Mouse (Mus musculus) inflammation-experienced regulatory T-cells (primary cell): Measurements from ENCODE around the gene Lzic. TPM values are rescaled to one million over a fixed set of nuclear protein-coding genes. Genes with fewer than 3 reads are reported as not detected.

ENCODE experiments used
- polyA plus RNA-seq, 2 experiments: library from polyadenylated mRNA; unstranded; fragments of 100-300 nt; shearing (Covaris generic); gene quantifications; one replicate each; pipeline ENCODE4 v1.2.1; 2017

Lzic gene
- polyA plus RNA-seq = 10 to 100 TPM; 31.3 to 33.8 TPM

DNA sequence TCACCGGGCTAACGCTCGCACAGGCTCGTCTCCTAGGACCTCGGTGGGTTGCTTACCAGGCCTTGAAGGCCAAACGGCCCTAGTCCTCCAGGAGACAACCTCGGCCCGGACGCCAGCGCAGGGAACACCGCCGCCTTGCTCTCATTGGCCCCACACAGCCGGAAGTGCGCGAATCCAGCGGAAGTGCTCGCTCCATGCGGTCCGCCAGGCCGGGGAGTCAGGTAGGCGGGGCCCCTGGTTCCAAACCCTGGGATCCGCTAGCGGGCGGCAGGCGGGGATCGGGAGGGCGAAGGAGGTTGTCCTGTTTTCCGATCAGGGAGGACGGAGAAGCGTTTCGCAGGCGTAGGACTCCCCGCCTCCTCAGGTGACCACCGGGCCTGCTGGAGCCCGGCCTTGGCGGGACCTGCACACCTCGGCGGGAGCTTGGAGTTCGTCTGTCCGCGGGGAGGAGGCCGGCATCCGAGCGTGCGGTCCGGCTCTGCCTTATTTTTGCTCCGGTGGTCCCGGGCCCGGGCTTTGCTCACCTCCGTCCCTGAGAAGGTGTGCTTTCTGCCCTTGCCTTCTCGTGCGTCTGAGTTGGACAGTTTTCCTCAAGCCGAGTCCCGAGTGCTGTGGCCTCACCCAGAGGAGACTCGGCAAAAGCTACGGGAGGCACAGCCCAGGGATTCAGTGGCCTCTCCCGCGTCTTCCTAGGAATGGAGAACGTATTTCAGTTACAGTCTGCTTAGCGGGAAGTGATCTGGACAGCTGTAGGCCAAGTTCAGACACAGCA, at the start of gene Lzic, which contains the start of gene Nmnat1:
TSS of gene Lzic (plus strand) at position 177 of the 772 bp plus-strand sequence.
TSS of gene Nmnat1 (minus strand) at position 150 of the 772 bp plus-strand sequence.

DNA sequence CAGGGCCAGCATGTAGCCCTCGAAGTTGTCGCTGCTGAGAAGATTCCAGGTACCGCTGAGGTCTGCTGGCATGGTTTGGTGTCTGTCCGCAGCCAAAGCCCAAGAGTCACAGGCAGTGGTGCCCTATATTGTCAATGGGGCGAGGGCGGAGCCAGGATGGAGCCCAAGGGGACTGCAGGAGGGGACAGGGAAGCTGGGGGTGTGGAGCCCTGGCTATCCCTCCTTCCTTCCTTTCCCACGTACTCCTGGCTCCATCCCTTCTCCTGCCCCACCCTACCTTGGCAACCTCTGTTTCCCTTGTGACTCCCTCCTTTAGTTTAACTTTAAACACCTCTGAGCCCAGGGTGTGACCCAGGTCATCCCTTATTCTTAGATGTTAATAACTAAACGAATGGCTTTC, 30.1 kb upstream of the Lzic start, which contains the start of gene Rbp7:
TSS of gene Rbp7 (minus strand) at position 100 of the 400 bp plus-strand sequence.

DNA sequence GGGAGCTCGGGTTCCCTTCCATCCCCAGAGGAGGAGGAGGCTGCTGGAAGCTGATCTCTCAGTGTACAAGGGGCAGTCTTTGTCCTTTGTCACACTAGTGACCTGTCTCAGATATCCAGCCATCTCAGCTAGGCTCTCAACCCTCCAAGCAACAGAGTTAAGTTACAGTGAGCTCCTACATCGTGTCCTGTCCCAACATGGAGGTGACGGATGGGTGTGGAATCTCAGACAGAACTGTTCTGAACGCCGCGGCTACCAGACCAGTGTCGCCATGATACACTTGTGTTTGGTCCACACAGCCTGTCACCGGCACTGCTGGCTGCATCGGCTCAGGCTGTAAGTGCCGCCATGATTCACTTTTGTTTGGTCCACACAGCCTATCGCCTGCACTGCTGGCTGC, 8.0 kb upstream of the Lzic start, which contains the start of gene Tmem274:
TSS of gene Tmem274 (plus strand) at position 301 of the 400 bp plus-strand sequence.

DNA sequence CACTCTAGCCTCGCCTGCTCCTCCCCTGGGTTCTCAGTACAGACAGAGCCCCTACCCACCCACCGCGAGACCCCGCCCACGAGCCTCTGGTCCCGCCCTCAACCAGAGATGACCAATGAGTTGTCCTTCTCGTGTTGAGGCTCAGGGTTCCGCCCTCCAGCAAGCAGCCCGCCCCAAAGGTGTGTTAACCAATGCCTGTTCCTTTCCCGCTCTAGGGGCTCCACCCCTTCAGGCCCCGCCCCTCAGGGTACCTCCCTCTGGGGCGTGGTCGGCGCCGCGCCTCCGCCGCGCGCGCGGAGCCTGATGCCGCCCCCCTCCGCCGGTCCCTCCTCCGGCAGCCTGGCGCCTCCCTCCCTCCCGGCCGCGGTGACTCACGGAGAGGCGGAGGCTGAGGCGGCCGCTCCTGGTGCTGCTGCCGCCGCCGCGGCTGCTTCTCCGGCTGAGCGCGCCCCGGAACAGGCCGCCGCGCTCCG, 32.9 kb downstream of the Lzic start, which contains the start of gene Ctnnbip1:
TSS of gene Ctnnbip1 (plus strand) at position 369 of the 473 bp plus-strand sequence.

Other genes starting within 250 kb of the Lzic start
- gene Kif1b, start 177.5 kb upstream of the Lzic start, polyA plus RNA-seq = 10 to 100 TPM; 29.5 to 40.9 TPM
- 10 to 100 TPM; 37.8 to 40.6 TPM for gene Ube4b, start 58.5 kb upstream of the Lzic start, polyA plus RNA-seq
- gene Rbp7, start 30.3 kb upstream of the Lzic start, polyA plus RNA-seq = 1 to 10 TPM in 1 of 2 experiments, not detected in 1; 1.0 TPM
- not detected for gene Tmem274, start 7.9 kb upstream of the Lzic start, polyA plus RNA-seq
- 1 to 10 TPM; 3.5 to 7.5 TPM for gene Nmnat1, start within 50 bp of the Lzic start, polyA plus RNA-seq
- 1 to 10 TPM; 3.1 to 4.5 TPM for gene Ctnnbip1, start 33.0 kb downstream of the Lzic start, polyA plus RNA-seq
- gene Clstn1, start 101.2 kb downstream of the Lzic start, polyA plus RNA-seq = 10 to 100 TPM; 18.0 to 40.2 TPM
- 100 to 1,000 TPM; 228 to 339 TPM for gene Pik3cd, start 217.3 kb downstream of the Lzic start, polyA plus RNA-seq